Mouse (Mus musculus) kidney, adult 2 months (tissue): Measurements from ENCODE around the gene Adssl1. TPM values are rescaled to one million over a fixed set of nuclear protein-coding genes. Genes with fewer than 3 reads are reported as not detected.

Experiments used
- DNase-seq: peaks from one replicate; pipeline ENCODE4 v3.0.0; 2021
- H3K27ac ChIP-seq: fragments of 200-500 bp; 2 replicates; pipeline ENCODE4 v1.5.1; 2012; ENCODE audit warnings: low read depth, low read length, control low read depth, inconsistent platforms; ENCODE audit not compliant: insufficient read depth
- H3K27me3 ChIP-seq: fragments of 200-500 bp; replicated peaks from 2 replicates; pipeline ENCODE4 v1.6.1; 2012; ENCODE audit warnings: mild to moderate bottlenecking, moderate library complexity, low read length, inconsistent platforms; ENCODE audit not compliant: control insufficient read depth, insufficient read depth
- H3K36me3 ChIP-seq: fragments of 200-500 bp; 2 replicates; pipeline ENCODE4 v1.6.1; 2012; ENCODE audit warnings: mild to moderate bottlenecking, moderate library complexity, low read length, inconsistent platforms; ENCODE audit not compliant: control insufficient read depth, insufficient read depth
- H3K4me1 ChIP-seq: fragments of 200-500 bp; 2 replicates; pipeline ENCODE4 v1.6.1; 2011; ENCODE audit warnings: low read length; ENCODE audit not compliant: control insufficient read depth, insufficient read depth
- H3K4me3 ChIP-seq: fragments of 200-500 bp; 2 replicates; pipeline ENCODE4 v1.5.1; 2011; ENCODE audit warnings: mild to moderate bottlenecking, low read depth, low read length, control low read depth; ENCODE audit not compliant: insufficient read depth
- CTCF ChIP-seq: fragments of 200-500 bp; conservative IDR thresholded peaks from 2 replicates; pipeline ENCODE4 v1.5.1; 2011; ENCODE audit warnings: low read depth, mild to moderate bottlenecking, control low read depth, low read length, moderate library complexity, mixed read lengths; ENCODE audit not compliant: insufficient read depth, insufficient read length
- POLR2A ChIP-seq: fragments of 200-500 bp; IDR thresholded peaks from one replicate; pipeline ENCODE4 v1.6.1; 2011; ENCODE audit warnings: low read depth, low read length, control low read depth
- WGBS: fragments of 180-500 bp; shearing (Covaris S2); methylation state at CpG from one replicate; pipeline ENCODE4 v1.1.7; 2018; 5-methylcytosine and 5-hydroxymethylcytosine counted together
- polyA plus RNA-seq: library from polyadenylated mRNA; depleted of rRNA; stranded (reverse); fragments of >200 nt; gene quantifications from 2 replicates; pipeline ENCODE4 v1.2.3, GENCODE M21; 2012

Adssl1 gene
- polyA plus RNA-seq, 1 experiment, result 10.4 TPM

GRCm38 (mm10) chr12:112625700-112626099 is 5.9 kb downstream of the Adssl1 start:
- Histone ChIP-seq H3K27me3 (no peaks in the 10 kb centered on the region), H3K4me3 (no peak overlapping the region), H3K27ac (no peak overlapping the region), H3K4me1 (0 out of 2 replicates have a peak, but pooled peaks cover 8% of the 10 kb centered on the region), H3K36me3 (no peaks in the 10 kb centered on the region)
- TF ChIP-seq CTCF (no peak), POLR2A (no peak)
- DNase-seq, result no peak
- WGBS, result 90% methylated on average over 4 of the region's 4 CpGs

GRCm38 (mm10) chr12:112626455-112626854 is 6.6 kb downstream of the Adssl1 start:
- 0 out of 2 replicates have a peak, but pooled peaks cover 8% of the 10 kb centered on the region for H3K4me1 ChIP-seq
- no peaks in the 10 kb centered on the region for H3K36me3 ChIP-seq
- H3K4me3 ChIP-seq, result no peak overlapping the region
- no peaks in the 10 kb centered on the region for H3K27me3 ChIP-seq
- WGBS, result 83% methylated on average over 6 of the region's 6 CpGs
- H3K27ac ChIP-seq, result no peak overlapping the region
- no peak for DNase-seq
- TF ChIP-seq CTCF (no peak), POLR2A (no peak)

GRCm38 (mm10) chr12:112627097-112627881 is 7.4 kb downstream of the Adssl1 start:
- Histone ChIP-seq H3K36me3 (no peaks in the 10 kb centered on the region), H3K27me3 (no peaks in the 10 kb centered on the region), H3K4me3 (no peak overlapping the region), H3K4me1 (0 out of 2 replicates have a peak, but pooled peaks cover 8% of the 10 kb centered on the region), H3K27ac (no peak overlapping the region)
- TF ChIP-seq CTCF (peak; percentile 49), POLR2A (no peak)
- DNase-seq, result no peak
- WGBS, result 78% methylated on average over 7 of the region's 7 CpGs

GRCm38 (mm10) chr12:112628197-112628596 is 8.4 kb downstream of the Adssl1 start:
- Histone ChIP-seq H3K4me3 (no peak overlapping the region), H3K36me3 (no peaks in the 10 kb centered on the region), H3K4me1 (0 out of 2 replicates have a peak, but pooled peaks cover 8% of the 10 kb centered on the region), H3K27ac (no peak overlapping the region), H3K27me3 (no peaks in the 10 kb centered on the region)
- no peak for TF ChIP-seq CTCF
- TF ChIP-seq POLR2A, result no peak
- no peak for DNase-seq
- WGBS, result 80% methylated on average over 6 of the region's 6 CpGs

- peak overlapping the region; percentile 36; the same call in 1 of the 2 replicates for H3K4me3 ChIP-seq
- H3K36me3 ChIP-seq, result no peaks in the 10 kb centered on the region
- no peaks in the 10 kb centered on the region for H3K27me3 ChIP-seq
- peak; percentile 50 for DNase-seq
- TF ChIP-seq CTCF (no peak), POLR2A (no peak)
- H3K27ac ChIP-seq, result no peak overlapping the region
- H3K4me1 ChIP-seq, result 0 out of 2 replicates have a peak, but pooled peaks cover 8% of the 10 kb centered on the region
- WGBS, result 40% methylated on average over 19 of the region's 19 CpGs
Observed at GRCm38 (mm10) chr12:112628928-112629721, 9.3 kb downstream of the Adssl1 start.

GRCm38 (mm10) chr12:112630029-112630428 is 10.2 kb downstream of the Adssl1 start:
- DNase-seq, result no peak
- Histone ChIP-seq H3K4me3 (no peak overlapping the region), H3K27ac (no peak overlapping the region), H3K4me1 (0 out of 2 replicates have a peak, but pooled peaks cover 8% of the 10 kb centered on the region), H3K36me3 (no peaks in the 10 kb centered on the region), H3K27me3 (no peaks in the 10 kb centered on the region)
- TF ChIP-seq POLR2A (no peak), CTCF (no peak)
- 91% methylated on average over 12 of the region's 12 CpGs for WGBS

GRCm38 (mm10) chr12:112630796-112631195 is 11.0 kb downstream of the Adssl1 start:
- H3K27me3 ChIP-seq, result no peaks in the 10 kb centered on the region
- no peak overlapping the region for H3K4me3 ChIP-seq
- H3K36me3 ChIP-seq, result no peaks in the 10 kb centered on the region
- TF ChIP-seq POLR2A, result no peak
- TF ChIP-seq CTCF, result no peak
- H3K4me1 ChIP-seq, result 0 out of 2 replicates have a peak, but pooled peaks cover 8% of the 10 kb centered on the region
- WGBS, result 79% methylated on average over 5 of the region's 5 CpGs
- no peak overlapping the region for H3K27ac ChIP-seq
- DNase-seq, result no peak
